Mouse (Mus musculus) bone marrow macrophage, adult 2 months (primary cell): ENCODE measurements around the gene Dtl. TPM values are rescaled to one million over a fixed set of nuclear protein-coding genes. Genes with fewer than 3 reads are reported as not detected.

ENCODE experiments used
- H3K27ac ChIP-seq: 2 replicates; pipeline ENCODE4 v1.5.1; 2012; ENCODE audit warnings: low read depth, low read length; ENCODE audit not compliant: insufficient read depth
- H3K4me1 ChIP-seq: 2 replicates; pipeline ENCODE4 v1.6.1; 2012; ENCODE audit warnings: low read length; ENCODE audit not compliant: control insufficient read depth, insufficient read depth
- H3K4me3 ChIP-seq: 2 replicates; pipeline ENCODE4 v1.5.1; 2012; ENCODE audit warnings: mild to moderate bottlenecking, low read length, moderate library complexity; ENCODE audit not compliant: insufficient read depth
- CTCF ChIP-seq: IDR thresholded peaks from 2 replicates; pipeline ENCODE4 v1.5.1; 2012; ENCODE audit warnings: low read depth, mild to moderate bottlenecking, low read length, moderate library complexity
- POLR2A ChIP-seq: IDR thresholded peaks from 2 replicates; pipeline ENCODE4 v1.6.1; 2012; ENCODE audit warnings: mild to moderate bottlenecking, low read depth, low read length, borderline replicate concordance
- polyA plus RNA-seq: library from polyadenylated mRNA; stranded (reverse); fragments of >200 nt; gene quantifications from 2 replicates; pipeline ENCODE4 v1.2.4, GENCODE M21; 2012; ENCODE audit not compliant: missing spikeins, insufficient read depth, insufficient read length

Dtl gene
- polyA plus RNA-seq, 1 experiment, result 6.1 TPM

DNA sequence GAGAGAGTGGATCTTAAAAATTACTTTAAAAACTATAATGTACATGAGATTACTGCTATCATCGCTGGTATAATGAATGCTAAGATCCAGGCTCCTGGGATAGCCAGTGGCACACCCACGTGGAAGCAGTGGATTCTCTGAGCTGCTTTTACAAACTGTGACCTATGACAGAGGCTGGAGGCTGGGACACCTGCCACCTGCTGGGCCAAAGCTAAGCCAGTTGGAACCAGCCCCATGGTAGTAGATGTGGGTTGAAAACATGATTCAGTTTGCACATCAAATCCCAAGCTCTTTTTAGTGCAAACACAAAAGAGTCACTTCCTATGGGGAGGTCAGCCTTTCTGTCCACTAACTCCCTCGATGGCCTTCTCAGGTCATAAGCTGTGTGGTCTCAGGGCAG, 65.5 kb downstream of the Dtl start:
- Histone ChIP-seq H3K4me1 (no peaks in the 10 kb centered on the region), H3K4me3 (no peak overlapping the region), H3K27ac (no peak overlapping the region)
- TF ChIP-seq CTCF, result no peak
- TF ChIP-seq POLR2A, result no peak

DNA sequence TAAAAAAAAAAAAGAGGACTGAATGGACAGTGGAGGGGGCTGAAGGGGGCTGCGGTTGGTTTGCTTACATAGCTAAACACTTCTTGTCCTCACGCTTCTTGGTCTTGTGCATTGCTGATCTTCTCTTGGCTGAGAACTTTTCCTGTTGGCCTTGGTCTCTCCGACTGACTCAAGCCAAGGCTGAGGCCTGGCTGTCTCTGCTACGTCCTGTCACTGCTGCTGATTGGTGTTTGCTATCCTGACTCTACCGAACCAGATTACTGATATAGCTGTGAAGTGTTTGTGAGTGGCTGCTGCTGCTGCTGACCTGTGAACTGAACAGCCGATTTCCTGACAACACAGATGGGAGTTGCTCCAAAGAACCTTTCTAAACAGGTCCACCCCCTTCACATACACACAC, 66.2 kb downstream of the Dtl start:
- H3K4me3 ChIP-seq, result no peak overlapping the region

DNA sequence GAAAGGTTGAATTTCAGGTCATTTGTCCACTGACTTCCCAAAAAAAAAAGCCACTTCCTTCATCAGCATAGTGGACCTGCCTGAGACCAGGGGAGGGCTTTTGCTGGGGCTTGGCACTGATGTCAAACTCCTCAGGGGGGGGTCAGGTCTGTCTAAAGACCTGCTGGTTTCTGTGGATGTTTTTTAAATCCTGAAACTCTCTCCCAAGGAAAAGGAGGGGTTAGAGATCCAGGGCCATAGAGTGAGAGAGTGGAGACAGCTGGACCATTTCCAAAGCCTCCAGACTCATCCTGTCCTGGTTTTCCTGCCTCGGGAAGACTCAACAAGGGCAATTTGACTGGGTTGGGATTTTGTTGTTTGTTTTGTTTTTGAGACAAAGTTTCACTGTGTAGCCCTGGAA, 68.6 kb downstream of the Dtl start:
- Histone ChIP-seq H3K4me1 (no peaks in the 10 kb centered on the region), H3K27ac (no peak overlapping the region), H3K4me3 (no peak overlapping the region)
- TF ChIP-seq CTCF (no peak), POLR2A (no peak)

More for the DNA sequence above, 66.2 kb downstream of the Dtl start:
- Histone ChIP-seq H3K27ac (no peak overlapping the region), H3K4me1 (no peaks in the 10 kb centered on the region)
- TF ChIP-seq POLR2A, result no peak
- no peak for TF ChIP-seq CTCF

DNA sequence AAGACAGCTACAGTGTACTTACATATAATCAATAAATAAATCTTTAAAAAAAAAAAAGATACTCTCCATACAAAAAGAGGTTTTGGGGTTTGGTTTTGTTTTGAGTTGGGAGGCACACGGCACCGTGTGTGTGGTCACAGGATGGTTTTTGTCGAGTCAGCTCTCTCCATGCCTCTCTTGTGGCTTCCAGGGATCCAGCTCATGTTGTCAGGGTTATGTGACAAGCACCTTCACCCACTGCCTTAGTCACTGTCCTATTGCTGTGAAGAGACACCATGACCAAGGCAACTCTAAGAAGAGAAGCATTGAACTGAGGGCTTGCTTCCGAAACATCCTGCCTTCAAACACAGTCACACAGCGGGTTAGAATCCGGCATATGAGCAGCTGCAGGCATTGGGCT, 75.7 kb downstream of the Dtl start:
- Histone ChIP-seq H3K27ac (no peak overlapping the region), H3K4me1 (no peaks in the 10 kb centered on the region), H3K4me3 (no peak overlapping the region)
- TF ChIP-seq CTCF (no peak), POLR2A (no peak)

DNA sequence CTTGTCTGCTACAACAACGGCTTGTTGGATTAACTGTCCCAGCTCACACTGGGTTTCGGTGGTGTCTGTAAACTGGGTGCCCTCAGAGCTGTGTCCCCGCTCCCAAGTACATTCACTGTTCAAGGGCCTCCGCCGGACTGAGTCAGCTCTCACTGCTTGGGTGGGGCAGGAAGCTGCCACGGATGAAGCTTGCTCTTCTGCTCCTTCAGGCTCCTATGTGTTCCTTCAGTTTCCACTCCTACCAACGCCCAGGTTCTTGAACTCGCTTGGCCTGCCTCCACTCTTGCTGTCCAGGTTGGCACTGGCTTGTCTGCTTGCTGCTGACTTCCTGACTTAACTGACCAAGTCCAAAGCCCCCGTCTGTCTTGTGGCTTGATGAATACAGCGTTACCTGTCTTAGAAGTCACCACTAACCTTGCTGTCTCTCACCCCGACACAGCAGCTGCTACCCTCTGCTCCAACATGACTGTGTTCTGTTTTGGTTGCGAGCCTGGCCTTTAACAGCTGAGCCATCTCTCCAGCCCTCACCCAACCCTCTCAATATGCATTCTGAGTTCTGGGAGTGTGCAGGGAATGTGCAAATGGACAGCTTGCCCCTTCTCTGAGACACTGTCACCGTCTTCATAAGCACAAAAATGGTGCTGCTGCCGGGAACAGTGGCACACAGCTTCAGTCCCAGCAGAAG, 76.9 kb downstream of the Dtl start:
- H3K4me1 ChIP-seq, result no peaks in the 10 kb centered on the region
- no peak overlapping the region for H3K4me3 ChIP-seq
- TF ChIP-seq CTCF (no peak), POLR2A (no peak)
- H3K27ac ChIP-seq, result no peak overlapping the region

DNA sequence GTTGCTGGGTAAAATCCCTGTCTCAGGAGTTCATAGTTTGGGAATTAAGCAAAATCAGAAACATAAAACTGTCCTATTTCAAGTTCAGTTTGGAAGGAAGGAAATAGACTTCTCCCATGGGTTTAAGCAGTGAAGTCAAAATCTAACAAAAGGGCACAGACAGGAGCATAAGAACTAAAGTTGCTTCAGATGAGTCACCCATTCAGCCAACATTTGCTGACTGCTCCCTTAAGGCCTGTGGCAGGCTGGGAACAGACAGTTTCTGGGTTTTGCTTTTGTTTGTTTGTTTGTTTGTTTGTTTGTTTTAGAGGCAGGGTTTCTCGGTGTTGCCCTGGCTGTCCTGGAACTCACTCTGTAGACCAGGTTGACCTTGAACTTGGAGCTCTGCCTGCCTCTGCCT, 78.7 kb downstream of the Dtl start:
- H3K27ac ChIP-seq, result no peak overlapping the region
- no peaks in the 10 kb centered on the region for H3K4me1 ChIP-seq
- TF ChIP-seq POLR2A (no peak), CTCF (no peak)
- no peak overlapping the region for H3K4me3 ChIP-seq

DNA sequence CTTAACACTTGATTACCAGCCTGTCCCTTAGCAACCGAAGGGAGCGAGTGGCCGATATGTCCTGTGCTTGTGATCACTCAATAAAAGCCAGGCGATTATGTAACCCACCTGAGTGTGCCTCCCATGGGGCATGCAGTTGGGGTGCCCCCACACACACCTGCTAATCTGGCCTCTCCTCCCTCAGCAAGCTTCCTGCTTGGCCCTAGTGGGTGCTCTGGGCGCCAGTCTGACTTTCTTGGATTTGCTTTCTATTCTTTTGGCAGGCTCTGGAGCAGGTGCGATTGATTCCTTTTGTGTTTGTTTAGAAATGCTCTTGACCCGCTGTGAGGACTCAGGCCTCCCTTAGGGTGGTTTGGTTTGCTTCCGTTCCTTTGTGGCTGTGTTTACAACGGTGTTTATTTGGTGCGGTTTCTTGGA, 80.3 kb downstream of the Dtl start:
- no peak overlapping the region for H3K27ac ChIP-seq
- no peaks in the 10 kb centered on the region for H3K4me1 ChIP-seq
- TF ChIP-seq POLR2A (no peak), CTCF (no peak)
- no peak overlapping the region for H3K4me3 ChIP-seq

DNA sequence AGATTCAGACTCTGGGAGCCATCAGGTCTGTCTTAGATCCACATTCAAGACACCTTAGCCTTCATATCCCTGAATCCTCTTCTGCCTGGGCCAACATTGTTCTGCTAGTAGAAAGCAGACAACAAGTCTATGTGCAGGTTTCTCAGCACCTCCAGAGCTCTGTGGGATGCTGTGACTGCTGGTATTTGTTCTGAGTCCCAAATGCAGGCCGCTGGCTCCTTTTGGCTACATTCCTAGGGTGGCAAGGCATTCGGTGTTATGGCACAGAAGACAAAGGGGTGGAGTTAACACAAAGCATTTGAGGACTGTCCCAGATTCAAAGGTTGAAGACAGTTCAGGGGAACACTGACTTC, 81.1 kb downstream of the Dtl start:
- TF ChIP-seq POLR2A, result no peak
- TF ChIP-seq CTCF, result no peak
- Histone ChIP-seq H3K4me1 (no peaks in the 10 kb centered on the region), H3K4me3 (no peak overlapping the region), H3K27ac (no peak overlapping the region)

DNA sequence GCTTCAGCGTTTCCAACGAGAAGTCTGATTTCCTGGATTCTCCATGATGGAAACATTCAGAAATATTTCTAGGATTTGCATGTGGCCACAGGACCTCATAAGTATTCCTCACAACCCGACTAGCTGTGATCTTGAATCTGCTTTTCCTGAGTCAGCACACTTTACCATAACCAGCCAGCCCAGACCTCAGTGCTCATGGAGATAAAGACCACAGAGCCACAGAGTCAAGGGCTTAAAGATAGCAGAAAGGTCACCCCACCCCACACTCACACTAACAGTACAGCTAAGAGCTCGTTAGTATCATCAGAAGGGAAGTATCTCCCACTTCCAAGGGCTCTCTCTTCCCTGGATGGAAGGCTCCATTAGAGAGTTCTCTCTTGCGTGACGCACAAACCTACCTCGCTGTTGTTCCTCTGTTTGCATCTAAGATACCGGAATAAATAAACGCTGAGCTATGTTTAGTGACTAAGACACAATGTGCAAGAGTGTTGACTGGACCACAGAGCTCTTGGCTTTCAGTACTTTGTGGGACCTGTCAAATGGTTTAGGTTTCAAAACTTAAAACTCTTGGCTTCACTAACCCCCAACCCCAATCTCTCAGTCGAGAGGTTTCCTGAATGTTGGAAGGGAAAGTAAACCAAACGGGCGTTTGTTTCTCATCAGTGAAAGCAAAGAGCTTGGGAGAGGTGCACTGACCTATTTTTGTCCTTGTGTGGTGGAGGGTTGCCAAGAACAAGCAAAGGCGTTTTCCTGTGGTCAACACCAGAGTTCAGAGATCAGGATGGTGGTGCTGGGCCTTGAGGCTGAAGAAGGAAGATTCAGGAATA, 81.7 kb downstream of the Dtl start:
- Histone ChIP-seq H3K4me1 (no peaks in the 10 kb centered on the region), H3K27ac (no peak overlapping the region), H3K4me3 (no peak overlapping the region)
- TF ChIP-seq CTCF (no peak), POLR2A (no peak)

DNA sequence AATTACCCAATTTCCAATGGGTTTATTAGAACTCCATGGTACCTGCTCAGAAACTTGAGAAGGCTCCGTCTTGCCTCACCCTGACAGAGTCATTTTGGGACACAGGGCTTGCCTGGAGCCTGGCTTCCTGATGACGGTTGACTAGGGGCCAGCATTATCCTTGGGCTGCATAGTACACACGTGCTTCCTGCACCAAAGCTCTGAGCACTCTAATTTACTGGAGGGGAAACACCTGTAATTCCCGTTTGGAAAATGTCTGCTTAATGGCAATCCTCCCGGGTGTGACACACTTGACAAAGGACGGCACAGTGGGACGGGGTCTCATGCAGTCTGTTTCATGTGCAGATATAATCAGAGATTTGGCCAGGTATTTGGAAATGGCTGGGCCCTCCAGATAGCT, 84.9 kb downstream of the Dtl start:
- Histone ChIP-seq H3K4me1 (no peaks in the 10 kb centered on the region), H3K4me3 (no peak overlapping the region), H3K27ac (no peak overlapping the region)
- no peak for TF ChIP-seq POLR2A
- TF ChIP-seq CTCF, result no peak

Other genes starting within 250 kb of the Dtl start
- gene Tmem206, start 249.6 kb downstream of the Dtl start, polyA plus RNA-seq, result 35.0 and 37.6 TPM in 2 replicates
- gene Ppp2r5a, start 172.3 kb downstream of the Dtl start, polyA plus RNA-seq, result 113 and 117 TPM in 2 replicates
- 14.2 and 17.4 TPM in 2 replicates for gene Ints7, start 92 bp upstream of the Dtl start, polyA plus RNA-seq
- gene Lpgat1, start 142.3 kb upstream of the Dtl start, polyA plus RNA-seq, result 23.0 and 24.6 TPM in 2 replicates
- gene Nek2, start 245.9 kb upstream of the Dtl start, polyA plus RNA-seq, result 13.1 and 15.9 TPM in 2 replicates